Mouse (Mus musculus) spleen, adult 2 months (tissue): ENCODE results near the gene Herc3.

Experiments used
- CTCF ChIP-seq: fragments of 200-500 bp; IDR thresholded peaks from 2 replicates; pipeline ENCODE4 v1.5.1; 2011; ENCODE audit warnings: mild to moderate bottlenecking, inconsistent platforms; ENCODE audit not compliant: insufficient read depth, insufficient read length, insufficient replicate concordance; ENCODE audit errors: extremely low read depth
- POLR2A ChIP-seq: fragments of 200-500 bp; IDR thresholded peaks from 2 replicates; pipeline ENCODE4 v1.6.1; 2011; ENCODE audit warnings: low read depth, low read length, inconsistent platforms

GRCm38 (mm10) chr6:58950410-58950809, 119.1 kb downstream of the Herc3 start:
- TF ChIP-seq CTCF, result no peak
- TF ChIP-seq POLR2A, result no peak
